Mouse (Mus musculus) megakaryocyte, embryonic 14.5 days (primary cell): Measurements from ENCODE around the gene Tgfb2.

Source experiments
- FLI1 ChIP-seq: IDR thresholded peaks from 2 replicates; pipeline ENCODE4 v1.6.1; 2012; ENCODE audit warnings: low read length, inconsistent platforms, mixed read lengths
- GATA1 ChIP-seq: IDR thresholded peaks from 3 replicates; pipeline ENCODE4 v1.6.1; 2012; ENCODE audit warnings: mixed read lengths, low read length, inconsistent platforms, borderline replicate concordance

GRCm38 (mm10) chr1:186655096-186655495 lies 50.7 kb downstream of the Tgfb2 start:
- TF ChIP-seq GATA1 (no peak), FLI1 (no peak)
